Mouse (Mus musculus) lung, embryonic 14.5 days (tissue): ENCODE measurements around the gene Neb. TPM values are rescaled to one million over a fixed set of nuclear protein-coding genes. Genes with fewer than 3 reads are reported as not detected.

ENCODE experiments used
- ATAC-seq: fragments of 200-750 bp; cut with Nextera tagmentation; 2 replicates; pipeline ENCODE4 v1.8.0; 2017; ENCODE audit warnings: mild to moderate bottlenecking, moderate TSS enrichment, moderate library complexity; ENCODE audit not compliant: insufficient read depth
- DNase-seq: peaks from one replicate; pipeline ENCODE4 v3.0.0-alpha.2; 2015
- H3K27ac ChIP-seq: fragments of 300-500 bp; sonication (generic); 2 replicates; pipeline ENCODE4 v1.5.1; 2014; ENCODE audit warnings: low read depth, mild to moderate bottlenecking, moderate library complexity
- H3K27me3 ChIP-seq: fragments of 300-500 bp; sonication (generic); 2 replicates; pipeline ENCODE4 v1.6.1; 2014; ENCODE audit warnings: low read length, control low read depth; ENCODE audit not compliant: insufficient read depth
- H3K36me3 ChIP-seq: fragments of 300-500 bp; sonication (generic); 2 replicates; pipeline ENCODE4 v1.6.1; 2014; ENCODE audit warnings: control low read depth; ENCODE audit not compliant: insufficient read depth
- H3K4me1 ChIP-seq: fragments of 300-500 bp; sonication (generic); 2 replicates; pipeline ENCODE4 v1.6.1; 2014; ENCODE audit warnings: antibody characterized with exemption, control low read depth; ENCODE audit not compliant: insufficient read depth
- H3K4me2 ChIP-seq: fragments of 300-500 bp; sonication (generic); 2 replicates; pipeline ENCODE4 v1.6.1; 2014; ENCODE audit warnings: mild to moderate bottlenecking
- H3K4me3 ChIP-seq: fragments of 300-500 bp; sonication (generic); 2 replicates; pipeline ENCODE4 v1.5.1; 2014; ENCODE audit warnings: low read depth, low read length
- H3K9ac ChIP-seq: fragments of 300-500 bp; sonication (generic); 2 replicates; pipeline ENCODE4 v1.6.1; 2014
- H3K9me3 ChIP-seq: fragments of 300-500 bp; sonication (generic); 2 replicates; pipeline ENCODE4 v1.6.1; 2016; ENCODE audit warnings: low read depth, low read length, control low read depth
- CTCF ChIP-seq: IDR thresholded peaks from 2 replicates; pipeline ENCODE4 v1.5.1; 2016; ENCODE audit warnings: antibody characterized with exemption, low read depth
- WGBS: fragments of 180-500 bp; shearing (Covaris S2); extraction: QIAGEN DNeasy Blood & Tissue Kit; methylation state at CpG from one replicate; pipeline ENCODE4 v1.1.7; 2014; 5-methylcytosine and 5-hydroxymethylcytosine counted together
- polyA plus RNA-seq: library from polyadenylated mRNA; unstranded; fragments of >200 nt; fragmentation: Nextera tagmentation; extraction: Ambion mirVana; gene quantifications from 2 replicates; pipeline ENCODE4 v1.2.1, GENCODE M21; 2014

The Neb gene
- polyA plus RNA-seq, 1 experiment from 2014 or later: 0.59 TPM

DNA sequence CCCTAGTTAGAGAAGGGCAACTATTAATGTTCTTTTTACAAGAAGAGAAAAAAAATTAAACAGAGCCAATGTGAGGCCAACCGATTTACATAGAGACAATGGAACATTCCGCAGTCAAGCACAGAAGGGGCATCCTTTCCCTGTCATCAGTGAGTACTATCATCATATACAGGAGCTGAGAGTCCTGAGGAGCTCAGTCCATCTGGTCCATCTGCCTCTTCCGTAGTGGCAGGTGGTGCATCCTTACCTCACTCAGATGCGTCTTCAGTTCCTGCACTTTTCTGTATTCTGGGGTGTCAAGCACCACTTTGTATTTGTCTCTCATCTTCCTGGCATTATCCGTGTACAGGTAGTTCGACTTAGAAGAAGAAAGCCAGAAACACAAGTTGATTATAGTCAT, 184.6 kb downstream of the Neb start:
- 90% methylated on average over 6 of the region's 6 CpGs for WGBS

DNA sequence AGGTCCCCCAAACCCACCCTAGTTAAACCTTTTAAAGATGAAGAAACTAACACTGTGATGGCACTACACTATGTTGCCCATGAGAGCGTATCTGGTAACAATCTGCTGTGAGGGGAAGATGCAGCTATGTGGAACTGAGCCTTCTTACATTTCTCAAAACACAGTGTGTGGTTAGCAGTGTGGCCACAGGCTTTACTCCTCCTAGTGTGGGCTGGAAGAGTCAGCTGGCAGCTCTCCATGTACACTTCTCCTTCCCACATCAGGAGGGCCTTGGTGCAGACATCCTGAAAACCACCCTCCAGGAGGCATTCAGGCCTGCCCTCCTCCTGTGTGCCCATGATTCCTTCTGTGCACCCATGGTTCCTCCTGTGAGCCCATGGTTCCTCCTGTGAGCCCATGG, 198.6 kb downstream of the Neb start:
- no peak for TF ChIP-seq CTCF
- ATAC-seq: no peak

More for the DNA sequence above, 184.6 kb downstream of the Neb start:
- DNase-seq (no peak), ATAC-seq (no peak)
- Histone ChIP-seq H3K9me3 (no peaks in the 10 kb centered on the region), H3K4me1 (no peaks in the 10 kb centered on the region), H3K27me3 (no peaks in the 10 kb centered on the region), H3K4me2 (no peak overlapping the region), H3K4me3 (no peak overlapping the region), H3K36me3 (no peaks in the 10 kb centered on the region), H3K27ac (no peak overlapping the region), H3K9ac (no peak overlapping the region)
- TF ChIP-seq CTCF: no peak

DNA sequence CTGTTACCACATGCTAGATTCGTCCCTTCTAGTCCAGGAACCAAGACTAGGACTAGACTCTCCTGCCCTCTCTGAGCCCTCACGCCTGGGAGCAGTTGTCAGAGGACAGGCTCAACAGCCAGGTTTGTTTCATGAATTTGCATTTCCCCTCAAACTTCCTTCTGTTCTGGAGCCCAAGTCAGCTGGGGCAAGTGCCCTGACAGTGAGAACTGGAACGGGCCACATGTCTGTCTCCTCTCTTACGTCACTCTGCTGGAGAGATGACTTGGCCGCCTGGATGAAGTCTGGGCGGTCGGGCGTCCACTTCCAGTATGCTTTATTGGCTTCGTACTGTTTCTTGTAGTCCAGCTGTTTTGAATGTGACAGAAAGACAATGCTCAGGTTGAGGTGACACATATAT, 200.5 kb downstream of the Neb start:
- H3K4me3 ChIP-seq: no peak overlapping the region
- no peak for DNase-seq
- ATAC-seq: no peak
- H3K4me2 ChIP-seq: no peak overlapping the region
- no peak for TF ChIP-seq CTCF
- H3K9me3 ChIP-seq: no peaks in the 10 kb centered on the region
- no peaks in the 10 kb centered on the region for H3K4me1 ChIP-seq
- no peaks in the 10 kb centered on the region for H3K36me3 ChIP-seq
- H3K27me3 ChIP-seq: no peaks in the 10 kb centered on the region
- 72% methylated on average over 9 of the region's 9 CpGs for WGBS
- no peak overlapping the region for H3K9ac ChIP-seq
- H3K27ac ChIP-seq: no peak overlapping the region

More for the DNA sequence above, 198.6 kb downstream of the Neb start:
- 85% methylated on average over 1 of the region's 1 CpGs for WGBS
- DNase-seq: no peak
- H3K9ac ChIP-seq: no peak overlapping the region
- H3K27ac ChIP-seq: no peak overlapping the region
- H3K36me3 ChIP-seq: no peaks in the 10 kb centered on the region
- no peaks in the 10 kb centered on the region for H3K9me3 ChIP-seq
- no peak overlapping the region for H3K4me2 ChIP-seq
- no peaks in the 10 kb centered on the region for H3K4me1 ChIP-seq
- H3K27me3 ChIP-seq: no peaks in the 10 kb centered on the region
- no peak overlapping the region for H3K4me3 ChIP-seq

DNA sequence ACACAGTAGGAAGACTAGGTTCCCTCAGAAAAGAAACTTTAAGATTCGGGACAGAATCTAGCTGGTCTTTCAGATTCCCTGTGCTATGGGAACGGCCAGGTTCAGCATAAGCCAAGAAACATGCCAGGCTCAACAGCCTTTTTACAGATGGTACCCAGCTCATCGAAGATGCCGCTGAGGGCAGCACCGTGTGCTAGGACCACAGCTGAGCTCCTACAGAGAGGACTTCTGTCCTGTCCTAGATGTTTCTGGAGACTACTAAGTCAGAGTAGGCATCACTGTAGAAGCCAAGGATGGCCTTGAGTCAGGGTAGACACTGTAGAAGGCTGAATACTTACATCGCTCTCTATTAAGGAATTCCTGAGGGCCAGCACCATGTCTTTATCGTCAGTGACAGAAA, 201.1 kb downstream of the Neb start:
- ATAC-seq: no peak
- Histone ChIP-seq H3K9ac (no peak overlapping the region), H3K4me3 (no peak overlapping the region), H3K27ac (no peak overlapping the region), H3K4me2 (no peak overlapping the region), H3K9me3 (no peaks in the 10 kb centered on the region), H3K36me3 (no peaks in the 10 kb centered on the region), H3K27me3 (no peaks in the 10 kb centered on the region), H3K4me1 (no peaks in the 10 kb centered on the region)
- TF ChIP-seq CTCF: no peak
- DNase-seq: no peak
- 83% methylated on average over 7 of the region's 7 CpGs for WGBS

DNA sequence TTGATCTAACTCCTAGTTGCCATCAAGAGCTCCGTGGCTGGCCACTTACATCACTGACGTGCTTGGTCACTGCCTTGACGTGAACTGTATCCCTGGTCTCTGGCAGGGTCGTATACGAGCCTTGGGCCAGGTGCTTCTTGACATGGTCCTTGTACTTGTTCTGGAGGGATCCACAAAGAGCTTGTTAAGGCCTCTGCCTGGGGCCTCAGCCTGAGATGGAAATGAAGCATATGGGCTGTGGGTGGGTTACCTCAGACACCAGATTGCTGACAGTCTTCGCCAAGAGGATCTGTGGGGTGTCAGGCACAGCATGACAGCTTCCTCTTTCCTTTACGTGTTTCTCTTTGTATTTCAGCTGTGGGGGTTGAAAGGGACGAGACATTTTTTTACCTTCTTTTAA, 201.7 kb downstream of the Neb start:
- Histone ChIP-seq H3K36me3 (no peaks in the 10 kb centered on the region), H3K27me3 (no peaks in the 10 kb centered on the region), H3K4me1 (no peaks in the 10 kb centered on the region), H3K4me2 (no peak overlapping the region), H3K27ac (no peak overlapping the region), H3K9me3 (no peaks in the 10 kb centered on the region), H3K4me3 (no peak overlapping the region), H3K9ac (no peak overlapping the region)
- no peak for DNase-seq
- WGBS: 44% methylated on average over 8 of the region's 8 CpGs
- no peak for TF ChIP-seq CTCF
- ATAC-seq: no peak; the same call in 1 of the 2 replicates

DNA sequence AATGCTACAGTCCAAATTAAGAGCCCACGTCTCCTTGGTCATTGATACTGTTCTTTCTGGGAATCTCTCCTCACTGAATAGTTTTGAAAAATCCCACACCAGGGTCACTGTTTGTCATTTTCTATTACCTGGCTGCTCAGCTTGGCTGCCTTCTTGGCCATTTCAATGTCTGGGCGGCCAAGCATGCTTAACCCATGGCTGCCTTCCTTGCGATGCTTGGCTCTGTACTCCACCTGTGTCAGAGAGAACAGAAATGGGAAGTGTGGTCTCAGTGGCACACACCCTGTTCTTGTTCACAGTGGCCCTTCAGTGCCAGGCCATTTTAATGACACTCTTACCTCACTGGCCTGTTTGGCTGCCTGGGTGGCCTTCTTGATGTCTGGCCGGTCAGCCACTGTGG, 203.3 kb downstream of the Neb start:
- no peaks in the 10 kb centered on the region for H3K36me3 ChIP-seq
- no peak overlapping the region for H3K4me3 ChIP-seq
- no peak overlapping the region for H3K4me2 ChIP-seq
- H3K4me1 ChIP-seq: no peaks in the 10 kb centered on the region
- TF ChIP-seq CTCF: no peak
- DNase-seq (no peak), ATAC-seq (no peak)
- H3K27me3 ChIP-seq: no peaks in the 10 kb centered on the region
- no peak overlapping the region for H3K9ac ChIP-seq
- no peak overlapping the region for H3K27ac ChIP-seq
- 88% methylated on average over 4 of the region's 4 CpGs for WGBS
- H3K9me3 ChIP-seq: no peaks in the 10 kb centered on the region

DNA sequence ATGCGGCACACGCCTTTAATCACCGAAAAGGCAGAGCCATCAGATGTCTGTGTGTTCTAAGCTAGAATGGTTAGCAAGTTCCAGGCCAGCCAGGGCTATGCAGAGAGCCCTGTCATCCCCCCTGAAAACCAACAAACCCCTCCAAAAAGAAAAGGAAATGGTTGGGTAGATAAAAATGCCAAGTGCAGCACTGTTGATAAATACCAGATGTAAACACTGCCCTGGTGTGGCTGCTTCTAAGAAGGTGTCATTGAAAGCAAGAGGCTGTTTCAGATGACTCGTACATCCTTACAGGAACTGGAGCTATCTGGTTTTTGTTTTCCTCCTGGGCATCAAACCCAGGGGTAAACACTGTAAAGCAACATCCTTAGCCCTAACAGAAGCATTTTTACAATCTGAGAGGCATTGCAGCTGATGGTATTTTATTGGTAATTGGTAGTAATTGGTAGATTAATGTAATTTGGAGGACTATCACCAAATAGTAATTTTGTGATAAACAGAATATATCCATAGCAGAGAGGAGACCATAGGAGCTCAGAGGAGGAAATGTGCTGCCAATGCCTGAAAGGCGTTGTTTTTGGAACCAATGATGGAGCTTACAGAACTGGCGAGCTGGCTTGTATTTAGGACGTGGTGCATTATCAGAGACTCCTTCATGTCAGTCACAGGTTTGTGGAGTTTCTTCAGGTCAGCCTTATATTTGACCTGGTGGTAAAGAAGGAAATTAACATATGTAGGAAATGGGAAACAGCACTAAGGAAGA, 208.8 kb downstream of the Neb start:
- no peak for TF ChIP-seq CTCF
- peak; percentile 85 for DNase-seq
- Histone ChIP-seq H3K4me1 (no peaks in the 10 kb centered on the region), H3K4me2 (no peak overlapping the region), H3K27me3 (no peaks in the 10 kb centered on the region), H3K36me3 (no peaks in the 10 kb centered on the region), H3K9ac (no peak overlapping the region), H3K9me3 (no peaks in the 10 kb centered on the region), H3K27ac (peak overlapping the region; percentile 44), H3K4me3 (no peak overlapping the region)
- peak; percentile 94 for ATAC-seq
- WGBS: 39% methylated on average over 7 of the region's 7 CpGs
